Mouse (Mus musculus): Measurements from ENCODE around the gene Mapkap1. TPM values are rescaled to one million over a fixed set of nuclear protein-coding genes. Genes with fewer than 3 reads are reported as not detected.

Mapkap1 gene
- total and polyA plus RNA-seq, 3 experiments = 39.4 to 45.8 (median 40.7) TPM

- in situ Hi-C loops (cut with MboI; ENCODE audit: low pct_ligation_motif_present, low pct_unique_long_range_greater_than_20kb, low sequenced_read_pairs) = no loop called here
- peaks cover 3 to 6% of the 10 kb centered on the region in 2 experiments; a peak in 2 of 4 replicates for H3K4me1 ChIP-seq (ENCODE audit: control insufficient read depth in 1 of 2, insufficient read depth in 2 of 2)
- DNase-seq (ENCODE audit: extremely low read depth) = no peak
Observed at GRCm38 (mm10) chr2:34669203-34669746, 262.7 kb downstream of the Mapkap1 start.

DNA sequence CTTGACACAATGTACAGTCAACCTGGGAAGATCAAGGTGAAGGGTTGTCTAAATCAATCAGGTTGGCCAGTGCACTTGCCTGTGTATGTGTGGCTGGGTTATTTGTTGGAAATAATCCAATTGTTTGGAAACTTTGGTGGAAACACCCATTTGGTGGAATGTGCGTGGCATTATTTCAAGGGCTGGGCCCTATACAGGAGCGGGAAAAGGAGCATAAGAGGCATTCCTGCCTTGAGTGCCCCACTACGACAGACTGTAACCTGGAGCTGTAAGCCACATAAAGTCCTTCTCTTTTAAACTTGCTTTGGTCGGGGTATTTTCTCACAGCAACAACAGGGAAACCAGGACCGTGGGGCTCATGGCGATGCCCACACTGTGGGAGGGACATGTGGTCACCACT is 263.9 kb downstream of the Mapkap1 start:
- H3K27me3 ChIP-seq (replicated peaks) = no peaks in the 10 kb centered on the region
- no peaks in the 10 kb centered on the region for H3K9me3 ChIP-seq (replicated peaks; ENCODE audit: low read length)
- H3K4me2 ChIP-seq (ENCODE audit: insufficient read depth, low read depth, poor library complexity, severe bottlenecking) = no peak overlapping the region
- dilution Hi-C loops (cut with MboI; ENCODE audit: extremely low pct_ligation_motif_present, extremely low pct_unique_long_range_greater_than_20kb, low sequenced_read_pairs) = no loop called here
- no peaks in the 10 kb centered on the region for H3K79me2 ChIP-seq (replicated peaks; ENCODE audit: control insufficient read depth, extremely low read depth, insufficient read depth, poor library complexity, severe bottlenecking)
- no peak overlapping the region for H3K9ac ChIP-seq (ENCODE audit: insufficient read depth, low read depth)
- no peak for DNase-seq (ENCODE audit: extremely low read depth)
- TF ChIP-seq ZMIZ1 (IDR thresholded peaks at IDR 0.05; ENCODE audit: low read depth, low read length) = no peak
- no peak for TF ChIP-seq MEF2A (IDR thresholded peaks at IDR 0.05; ENCODE audit: borderline replicate concordance, low read depth, low read length)
- TF ChIP-seq ZC3H11A (IDR thresholded peaks at IDR 0.05; ENCODE audit: low read depth, low read length) = no peak
- TF ChIP-seq TBP (conservative IDR thresholded peaks at IDR 0.05; ENCODE audit: low read depth, low read length) = no peak
- TF ChIP-seq MAX (IDR thresholded peaks at IDR 0.05; ENCODE audit: low read length) = no peak
- no peak for TF ChIP-seq CHD1 (IDR thresholded peaks at IDR 0.05; ENCODE audit: low read depth, low read length)
- no peak for TF ChIP-seq GABPA (IDR thresholded peaks at IDR 0.05; ENCODE audit: insufficient replicate concordance, low read depth, low read length)
- no peak for TF ChIP-seq SMC3 (IDR thresholded peaks at IDR 0.05; ENCODE audit: low read depth, low read length)
- TF ChIP-seq E2F4 (IDR thresholded peaks at IDR 0.05; ENCODE audit: insufficient replicate concordance, low read depth, low read length) = no peak
- TF ChIP-seq IRF4 (IDR thresholded peaks at IDR 0.05; ENCODE audit: low read depth, low read length) = no peak
- TF ChIP-seq POLR2AphosphoS2 (IDR thresholded peaks at IDR 0.05; ENCODE audit: low read depth, low read length) = no peak
- TF ChIP-seq JUN (IDR thresholded peaks at IDR 0.05; ENCODE audit: insufficient read depth, low read depth, low read length) = no peak
- TF ChIP-seq ZNF384 (IDR thresholded peaks at IDR 0.05; ENCODE audit: low read depth, low read length) = no peak
- in situ Hi-C loops (cut with MboI; ENCODE audit: low pct_ligation_motif_present, low pct_unique_long_range_greater_than_20kb, low sequenced_read_pairs) = no loop called here
- H3K4me3 ChIP-seq (replicated peaks in 1 of 3; ENCODE audit: low read depth in 2 of 3, low read length in 2 of 3, poor library complexity in 1 of 3) = no peak overlapping the region
- H3K36me3 ChIP-seq (replicated peaks in 1 of 2; ENCODE audit: control insufficient read depth in 1 of 2, insufficient read depth in 1 of 2, low read length in 1 of 2) = peaks cover 3 to 37% of the 10 kb centered on the region in 2 experiments
- H3K4me1 ChIP-seq (ENCODE audit: control insufficient read depth in 1 of 2, insufficient read depth in 2 of 2) = peaks cover 3 to 6% of the 10 kb centered on the region in 2 experiments; a peak in 2 of 4 replicates
- no peak overlapping the region for H3K27ac ChIP-seq (ENCODE audit: insufficient read depth, low read depth)

More at GRCm38 (mm10) chr2:34669203-34669746, 262.7 kb downstream of the Mapkap1 start:
- no peaks in the 10 kb centered on the region for H3K27me3 ChIP-seq (replicated peaks)
- TF ChIP-seq ETS1 (conservative IDR thresholded peaks at IDR 0.05; ENCODE audit: low read depth, low read length) (no peak), ELF1 (IDR thresholded peaks at IDR 0.05; ENCODE audit: low read depth, low read length) (no peak), EP300 (IDR thresholded peaks at IDR 0.05; ENCODE audit: low read length) (no peak), JUN (IDR thresholded peaks at IDR 0.05; ENCODE audit: insufficient read depth, low read depth, low read length) (no peak), ZC3H11A (IDR thresholded peaks at IDR 0.05; ENCODE audit: low read depth, low read length) (no peak), MYC (IDR thresholded peaks at IDR 0.05; ENCODE audit: low read depth, low read length) (no peak), TBP (conservative IDR thresholded peaks at IDR 0.05; ENCODE audit: low read depth, low read length) (no peak), PAX5 (IDR thresholded peaks at IDR 0.05; ENCODE audit: low read length) (no peak), MAZ (IDR thresholded peaks at IDR 0.05; ENCODE audit: low read depth, low read length) (no peak), CHD2 (IDR thresholded peaks at IDR 0.05; ENCODE audit: low read length) (no peak), NRF1 (IDR thresholded peaks at IDR 0.05; ENCODE audit: low read depth, low read length) (no peak), SIN3A (IDR thresholded peaks at IDR 0.05; ENCODE audit: low read length) (no peak), SMC3 (IDR thresholded peaks at IDR 0.05; ENCODE audit: low read depth, low read length) (no peak)
- H3K4me2 ChIP-seq (ENCODE audit: insufficient read depth, low read depth, poor library complexity, severe bottlenecking) = no peak overlapping the region
- no peaks in the 10 kb centered on the region for H3K9me3 ChIP-seq (replicated peaks; ENCODE audit: low read length)
- dilution Hi-C loops (cut with MboI; ENCODE audit: extremely low pct_ligation_motif_present, extremely low pct_unique_long_range_greater_than_20kb, low sequenced_read_pairs) = no loop called here
- no peak overlapping the region for H3K9ac ChIP-seq (ENCODE audit: insufficient read depth, low read depth)
- H3K27ac ChIP-seq (ENCODE audit: insufficient read depth, low read depth) = no peak overlapping the region
- no peak overlapping the region for H3K4me3 ChIP-seq (replicated peaks in 1 of 3; ENCODE audit: low read depth in 2 of 3, low read length in 2 of 3, poor library complexity in 1 of 3)
- no peaks in the 10 kb centered on the region for H3K79me2 ChIP-seq (replicated peaks; ENCODE audit: control insufficient read depth, extremely low read depth, insufficient read depth, poor library complexity, severe bottlenecking)
- peaks cover 0 to 29% of the 10 kb centered on the region in 2 experiments for H3K36me3 ChIP-seq (replicated peaks in 1 of 2; ENCODE audit: control insufficient read depth in 1 of 2, insufficient read depth in 1 of 2, low read length in 1 of 2)

Data from CH12.LX (cell line).